Mouse (Mus musculus): ENCODE measurements around the gene Naga. TPM values are rescaled to one million over a fixed set of nuclear protein-coding genes. Genes with fewer than 3 reads are reported as not detected.

The Naga gene
- polyA plus RNA-seq, 1 experiment from 2014 or later, result 28.0 TPM

DNA sequence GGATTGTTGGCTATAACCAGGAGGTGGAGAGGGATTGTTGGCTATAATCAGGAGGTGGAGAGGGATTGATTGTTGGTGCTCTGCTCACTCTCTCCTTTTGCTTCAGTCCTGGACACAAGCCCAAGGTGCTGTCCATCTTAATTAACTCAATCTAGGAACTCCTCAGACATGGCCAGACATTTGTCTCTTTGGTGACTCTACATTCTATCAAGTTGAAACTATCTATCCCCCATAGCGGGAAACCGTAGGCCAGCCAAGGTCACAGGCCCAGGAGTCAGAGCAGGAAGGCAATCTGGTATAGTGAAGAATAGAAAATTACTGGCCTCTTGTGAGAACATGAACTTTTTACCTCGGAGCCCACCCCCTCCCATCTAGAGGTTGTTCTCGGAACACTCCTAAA, 23.5 kb upstream of the Naga start:
- Histone ChIP-seq H3K27me3 (ENCODE audit: control insufficient read depth, insufficient read depth, low read length) (no peaks in the 10 kb centered on the region), H3K9me3 (ENCODE audit: control insufficient read depth, low read length) (no peaks in the 10 kb centered on the region), H3K4me2 (ENCODE audit: low read depth) (no peak overlapping the region), H3K4me1 (ENCODE audit: control insufficient read depth, insufficient read depth, low read length) (no peaks in the 10 kb centered on the region), H3K36me3 (ENCODE audit: control insufficient read depth, insufficient read depth, low read length) (no peaks in the 10 kb centered on the region), H3K27ac (ENCODE audit: low read depth, low read length) (no peak overlapping the region), H3K4me3 (ENCODE audit: low read depth, low read length) (no peak overlapping the region), H3K9ac (ENCODE audit: low read length) (no peak overlapping the region)
- WGBS, result 87% methylated on average over 3 of the region's 4 CpGs
- ATAC-seq (ENCODE audit: insufficient read depth, low FRiP score, low TSS enrichment) (no peak), DNase-seq (ENCODE audit: low spot score) (no peak)

DNA sequence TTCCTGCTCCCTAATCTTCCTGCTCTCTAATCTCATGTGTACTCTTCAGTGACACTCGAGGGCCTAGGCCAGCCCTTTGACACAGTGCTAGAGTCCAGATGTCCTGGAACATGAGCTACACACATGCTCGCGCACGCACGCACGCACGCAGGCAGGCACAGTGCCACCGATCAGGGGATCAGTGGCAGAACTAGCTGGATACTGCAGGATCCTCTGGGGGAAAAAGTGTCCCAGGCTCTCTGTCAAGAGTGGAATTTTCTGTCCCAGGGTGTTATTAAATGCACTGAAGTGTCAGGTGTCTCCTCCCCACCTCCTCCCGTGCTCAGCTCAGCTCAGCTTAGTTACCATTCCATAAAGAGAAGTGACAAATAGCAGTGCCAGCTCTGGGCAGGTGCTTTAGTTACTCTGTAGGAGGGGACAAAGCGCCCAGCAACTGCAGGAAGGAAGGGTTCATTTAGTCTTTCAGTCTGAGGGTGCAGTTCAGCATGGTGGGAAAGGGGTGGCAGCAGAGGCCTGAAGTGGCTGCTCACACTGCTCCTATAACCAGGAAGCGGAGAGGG, 22.8 kb upstream of the Naga start:
- Histone ChIP-seq H3K9me3 (ENCODE audit: control insufficient read depth, low read length) (no peaks in the 10 kb centered on the region), H3K4me3 (ENCODE audit: low read depth, low read length) (no peak overlapping the region), H3K36me3 (ENCODE audit: control insufficient read depth, insufficient read depth, low read length) (no peaks in the 10 kb centered on the region), H3K27ac (ENCODE audit: low read depth, low read length) (no peak overlapping the region), H3K4me1 (ENCODE audit: control insufficient read depth, insufficient read depth, low read length) (no peaks in the 10 kb centered on the region), H3K9ac (ENCODE audit: low read length) (no peak overlapping the region), H3K4me2 (ENCODE audit: low read depth) (no peak overlapping the region), H3K27me3 (ENCODE audit: control insufficient read depth, insufficient read depth, low read length) (no peaks in the 10 kb centered on the region)
- 79% methylated on average over 11 of the region's 11 CpGs for WGBS
- no peak for DNase-seq (ENCODE audit: low spot score)
- no peak for ATAC-seq (ENCODE audit: insufficient read depth, low FRiP score, low TSS enrichment)

- 63% methylated on average over 22 of the region's 22 CpGs for WGBS
- ATAC-seq (ENCODE audit: insufficient read depth, low FRiP score, low TSS enrichment), result no peak
These were observed 19.9 kb upstream of the Naga start for GRCm38 (mm10) chr15:82358431-82359260.

DNA sequence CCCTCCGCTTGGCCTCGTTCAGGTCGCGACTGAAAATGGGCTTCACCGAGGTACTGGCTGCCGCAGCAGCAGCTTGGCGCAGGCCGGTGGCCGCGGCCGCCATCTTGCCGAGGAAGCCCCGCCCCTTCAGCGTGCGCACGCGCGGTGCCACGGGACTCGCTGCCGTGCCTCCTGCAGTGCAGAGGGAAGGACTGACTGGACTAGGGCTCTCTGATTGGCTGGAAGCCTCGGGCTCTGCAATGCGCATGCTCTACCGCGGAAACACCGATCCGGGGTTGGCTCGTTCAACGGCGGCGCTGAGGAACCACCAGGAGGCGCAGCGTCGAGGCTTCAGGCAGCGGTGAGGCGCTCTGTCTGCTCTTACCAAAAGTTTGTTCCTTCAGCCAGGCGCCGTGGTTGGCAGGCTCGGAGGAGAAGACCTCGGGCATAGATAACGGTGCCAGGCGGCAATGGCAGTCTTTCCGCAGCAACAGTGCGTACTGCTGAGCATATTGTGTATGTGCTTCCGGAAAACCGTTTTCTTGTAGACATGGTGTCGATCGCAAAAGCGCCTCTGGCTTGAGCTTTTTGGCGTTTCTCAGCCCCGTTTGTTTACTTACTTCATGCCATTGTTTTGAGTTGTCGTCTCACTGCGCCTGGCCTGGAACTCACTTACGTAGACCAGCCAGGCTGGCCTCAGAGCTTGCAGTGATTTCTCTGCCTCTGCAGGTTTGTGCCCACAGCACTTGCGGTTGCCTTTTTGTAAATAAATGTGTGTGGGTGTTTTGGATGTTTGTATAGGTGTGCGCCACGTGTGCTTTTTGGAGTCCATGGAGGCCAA, 15.6 kb upstream of the Naga start, which contains the start of gene Ndufa6:
Ndufa6 (minus strand) TSS at position 197 of the 820 bp plus-strand sequence.
- Histone ChIP-seq H3K27ac (ENCODE audit: low read depth, low read length) (peak within 1 kb of the TSS; percentile 66; the same call in 1 of the 2 replicates), H3K9me3 (ENCODE audit: control insufficient read depth, low read length) (no peaks in the 10 kb centered on the region), H3K4me3 (ENCODE audit: low read depth, low read length) (peak within 1 kb of the TSS; percentile 85), H3K27me3 (ENCODE audit: control insufficient read depth, insufficient read depth, low read length) (no peaks in the 10 kb centered on the region), H3K9ac (ENCODE audit: low read length) (peak within 1 kb of the TSS; percentile 92), H3K4me2 (ENCODE audit: low read depth) (peak within 1 kb of the TSS; percentile 68), H3K4me1 (ENCODE audit: control insufficient read depth, insufficient read depth, low read length) (peaks cover 3% of the 10 kb centered on the region; the same call in 1 of the 2 replicates), H3K36me3 (ENCODE audit: control insufficient read depth, insufficient read depth, low read length) (peaks cover 3% of the 10 kb centered on the region)
- ATAC-seq (ENCODE audit: insufficient read depth, low FRiP score, low TSS enrichment), result peak; percentile 99
- peak; percentile 98 for DNase-seq (ENCODE audit: low spot score)
- WGBS, result 2% methylated on average over 57 of the region's 57 CpGs

More at GRCm38 (mm10) chr15:82358431-82359260, 19.9 kb upstream of the Naga start:
- no peaks in the 10 kb centered on the region for H3K27me3 ChIP-seq (ENCODE audit: control insufficient read depth, insufficient read depth, low read length)
- no peak overlapping the region for H3K4me3 ChIP-seq (ENCODE audit: low read depth, low read length)
- DNase-seq (ENCODE audit: low spot score), result no peak
- H3K9me3 ChIP-seq (ENCODE audit: control insufficient read depth, low read length), result no peaks in the 10 kb centered on the region
- H3K4me1 ChIP-seq (ENCODE audit: control insufficient read depth, insufficient read depth, low read length), result no peaks in the 10 kb centered on the region
- H3K36me3 ChIP-seq (ENCODE audit: control insufficient read depth, insufficient read depth, low read length), result no peaks in the 10 kb centered on the region
- no peak overlapping the region for H3K9ac ChIP-seq (ENCODE audit: low read length)
- H3K27ac ChIP-seq (ENCODE audit: low read depth, low read length), result no peak overlapping the region
- no peak overlapping the region for H3K4me2 ChIP-seq (ENCODE audit: low read depth)

- no peaks in the 10 kb centered on the region for H3K9me3 ChIP-seq (ENCODE audit: control insufficient read depth, low read length)
- peaks cover 3% of the 10 kb centered on the region; the same call in 1 of the 2 replicates for H3K4me1 ChIP-seq (ENCODE audit: control insufficient read depth, insufficient read depth, low read length)
- peak overlapping the region; percentile 85 for H3K4me3 ChIP-seq (ENCODE audit: low read depth, low read length)
- peak overlapping the region; percentile 68 for H3K4me2 ChIP-seq (ENCODE audit: low read depth)
- ATAC-seq (ENCODE audit: insufficient read depth, low FRiP score, low TSS enrichment) (peak; percentile 62), DNase-seq (ENCODE audit: low spot score) (no peak)
- H3K36me3 ChIP-seq (ENCODE audit: control insufficient read depth, insufficient read depth, low read length), result peaks cover 6% of the 10 kb centered on the region
- WGBS, result under 1% methylated on average over 23 of the region's 23 CpGs
- peak overlapping the region; percentile 92 for H3K9ac ChIP-seq (ENCODE audit: low read length)
- peak overlapping the region; percentile 66; the same call in 1 of the 2 replicates for H3K27ac ChIP-seq (ENCODE audit: low read depth, low read length)
- no peaks in the 10 kb centered on the region for H3K27me3 ChIP-seq (ENCODE audit: control insufficient read depth, insufficient read depth, low read length)
These were observed 15.0 kb upstream of the Naga start for GRCm38 (mm10) chr15:82353745-82354113.

GRCm38 (mm10) chr15:82353078-82353744, 14.5 kb upstream of the Naga start:
- no peaks in the 10 kb centered on the region for H3K27me3 ChIP-seq (ENCODE audit: control insufficient read depth, insufficient read depth, low read length)
- no peaks in the 10 kb centered on the region for H3K9me3 ChIP-seq (ENCODE audit: control insufficient read depth, low read length)
- ATAC-seq (ENCODE audit: insufficient read depth, low FRiP score, low TSS enrichment), result no peak
- H3K4me1 ChIP-seq (ENCODE audit: control insufficient read depth, insufficient read depth, low read length), result peaks cover 3% of the 10 kb centered on the region; the same call in 1 of the 2 replicates
- peak overlapping the region; percentile 85 for H3K4me3 ChIP-seq (ENCODE audit: low read depth, low read length)
- 35% methylated on average over 14 of the region's 14 CpGs for WGBS
- peak; percentile 37 for DNase-seq (ENCODE audit: low spot score)
- peak overlapping the region; percentile 92 for H3K9ac ChIP-seq (ENCODE audit: low read length)
- peak overlapping the region; percentile 66; the same call in 1 of the 2 replicates for H3K27ac ChIP-seq (ENCODE audit: low read depth, low read length)
- peak overlapping the region; percentile 68 for H3K4me2 ChIP-seq (ENCODE audit: low read depth)
- H3K36me3 ChIP-seq (ENCODE audit: control insufficient read depth, insufficient read depth, low read length), result peaks cover 11% of the 10 kb centered on the region

GRCm38 (mm10) chr15:82351480-82351879, 12.8 kb upstream of the Naga start:
- DNase-seq (ENCODE audit: low spot score) (no peak), ATAC-seq (ENCODE audit: insufficient read depth, low FRiP score, low TSS enrichment) (no peak)
- no peak overlapping the region for H3K4me2 ChIP-seq (ENCODE audit: low read depth)
- no peaks in the 10 kb centered on the region for H3K27me3 ChIP-seq (ENCODE audit: control insufficient read depth, insufficient read depth, low read length)
- peaks cover 15% of the 10 kb centered on the region for H3K36me3 ChIP-seq (ENCODE audit: control insufficient read depth, insufficient read depth, low read length)
- 93% methylated on average over 3 of the region's 3 CpGs for WGBS
- H3K4me1 ChIP-seq (ENCODE audit: control insufficient read depth, insufficient read depth, low read length), result peaks cover 13% of the 10 kb centered on the region
- H3K9ac ChIP-seq (ENCODE audit: low read length), result no peak overlapping the region
- no peaks in the 10 kb centered on the region for H3K9me3 ChIP-seq (ENCODE audit: control insufficient read depth, low read length)
- no peak overlapping the region for H3K27ac ChIP-seq (ENCODE audit: low read depth, low read length)
- no peak overlapping the region for H3K4me3 ChIP-seq (ENCODE audit: low read depth, low read length)

DNA sequence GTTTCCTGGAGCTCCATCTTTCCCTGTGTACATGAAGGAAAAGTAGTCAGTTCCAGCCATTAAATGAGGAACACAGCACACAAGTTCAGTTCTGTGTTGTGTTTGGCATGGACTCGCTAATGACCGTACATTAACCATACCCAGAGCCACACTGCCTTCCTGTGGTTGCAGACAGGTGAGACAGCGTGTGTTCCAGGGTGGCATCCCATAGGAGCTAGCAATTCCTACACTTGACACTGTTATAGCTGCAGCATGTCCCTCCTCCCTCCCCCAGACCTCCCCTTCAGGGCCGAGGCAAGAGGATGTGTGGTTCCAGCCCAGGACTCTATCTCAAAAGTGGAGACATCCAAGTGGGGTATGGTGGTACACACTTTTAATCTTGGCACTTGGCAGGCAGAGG, 11.6 kb upstream of the Naga start:
- DNase-seq (ENCODE audit: low spot score) (no peak), ATAC-seq (ENCODE audit: insufficient read depth, low FRiP score, low TSS enrichment) (no peak)
- WGBS, result 92% methylated on average over 4 of the region's 4 CpGs
- H3K4me3 ChIP-seq (ENCODE audit: low read depth, low read length), result no peak overlapping the region
- H3K36me3 ChIP-seq (ENCODE audit: control insufficient read depth, insufficient read depth, low read length), result peaks cover 15% of the 10 kb centered on the region
- H3K9ac ChIP-seq (ENCODE audit: low read length), result no peak overlapping the region
- H3K4me2 ChIP-seq (ENCODE audit: low read depth), result no peak overlapping the region
- H3K4me1 ChIP-seq (ENCODE audit: control insufficient read depth, insufficient read depth, low read length), result peaks cover 13% of the 10 kb centered on the region
- no peaks in the 10 kb centered on the region for H3K27me3 ChIP-seq (ENCODE audit: control insufficient read depth, insufficient read depth, low read length)
- H3K27ac ChIP-seq (ENCODE audit: low read depth, low read length), result no peak overlapping the region
- no peaks in the 10 kb centered on the region for H3K9me3 ChIP-seq (ENCODE audit: control insufficient read depth, low read length)
